Mouse (Mus musculus) E14TG2a.4 (cell line): ENCODE measurements at regions not wholly inside any gene's neighbourhood (a gene's known extent, or its start where the extent isn't known, plus 50 kb on each side); places are given as distances from the start of the nearest gene placed in this dataset.

Source experiments
- H3K27me3 ChIP-seq: 2 replicates; pipeline ENCODE4 v1.6.1; 2014; ENCODE audit warnings: low read length, control low read depth; ENCODE audit not compliant: insufficient read depth
- H3K36me3 ChIP-seq: 2 replicates; pipeline ENCODE4 v1.6.1; 2014; ENCODE audit warnings: low read length, control low read depth; ENCODE audit not compliant: insufficient read depth
- H3K4me1 ChIP-seq: replicated peaks from 2 replicates; pipeline ENCODE4 v1.6.1; 2014; ENCODE audit warnings: low read depth, low read length, control low read depth
- H3K4me3 ChIP-seq: replicated peaks from 2 replicates; pipeline ENCODE4 v1.5.1; 2014; ENCODE audit warnings: mild to moderate bottlenecking, low read length
- H3K9me3 ChIP-seq: 2 replicates; pipeline ENCODE4 v1.6.1; 2014; ENCODE audit warnings: low read length, control low read depth
- CTCF ChIP-seq: conservative IDR thresholded peaks from 2 replicates; pipeline ENCODE4 v1.5.1; 2014; ENCODE audit warnings: low read length
- NANOG ChIP-seq: IDR thresholded peaks from 2 replicates; pipeline ENCODE4 v1.6.1; 2014; ENCODE audit warnings: borderline replicate concordance, low read length, mixed read lengths
- POU5F1 ChIP-seq: IDR thresholded peaks from 2 replicates; pipeline ENCODE4 v1.6.1; 2014; ENCODE audit warnings: low read length, borderline replicate concordance

DNA sequence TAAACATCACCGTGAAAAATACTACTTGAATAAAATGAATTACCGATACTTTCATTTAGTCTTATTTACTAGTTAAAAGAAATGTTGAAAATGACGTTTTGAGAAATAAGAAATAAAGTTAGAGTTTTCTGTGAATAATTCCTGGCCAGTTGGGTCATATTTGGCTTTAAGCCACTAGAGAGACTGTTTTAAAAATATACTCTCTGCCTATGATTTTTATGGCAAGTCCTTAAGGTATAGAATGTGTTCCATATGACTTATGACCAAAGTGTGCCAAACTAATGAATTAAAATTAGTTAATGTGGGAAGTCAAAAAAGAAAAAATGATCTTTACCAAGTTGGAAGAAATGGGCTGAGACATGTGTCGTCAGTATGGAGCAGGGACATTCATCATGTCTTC is 354.2 kb upstream of the Col3a1 start:
- no peak for TF ChIP-seq NANOG
- no peak for TF ChIP-seq POU5F1
- TF ChIP-seq CTCF, result no peak
- Histone ChIP-seq H3K36me3 (no peaks in the 10 kb centered on the region), H3K27me3 (no peaks in the 10 kb centered on the region), H3K9me3 (no peaks in the 10 kb centered on the region), H3K4me1 (no peaks in the 10 kb centered on the region), H3K4me3 (no peak overlapping the region)

DNA sequence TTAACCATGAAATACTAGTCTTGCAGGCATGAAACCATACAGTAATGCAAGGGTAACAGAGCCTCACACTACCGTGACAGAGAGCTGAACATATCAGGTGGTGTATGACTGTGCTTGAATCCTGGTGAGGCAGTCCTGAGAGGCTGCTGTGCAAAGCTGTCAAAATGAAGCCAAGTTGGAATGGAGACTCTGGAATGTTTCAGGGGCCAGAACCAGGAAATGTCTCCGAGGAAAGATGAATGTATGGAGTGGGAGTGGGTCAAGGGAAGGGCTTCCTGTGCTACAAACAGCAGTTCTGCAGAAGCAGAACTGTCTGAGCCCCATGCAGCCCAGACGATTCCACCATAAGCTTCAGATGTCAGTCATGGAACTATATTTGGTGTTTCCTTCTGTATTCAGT is 324.2 kb upstream of the Col3a1 start:
- H3K4me3 ChIP-seq, result no peak overlapping the region
- no peaks in the 10 kb centered on the region for H3K27me3 ChIP-seq
- no peaks in the 10 kb centered on the region; the same call in 1 of the 2 replicates for H3K4me1 ChIP-seq
- no peaks in the 10 kb centered on the region; the same call in 1 of the 2 replicates for H3K9me3 ChIP-seq
- TF ChIP-seq CTCF (no peak), NANOG (no peak), POU5F1 (no peak)
- H3K36me3 ChIP-seq, result no peaks in the 10 kb centered on the region

DNA sequence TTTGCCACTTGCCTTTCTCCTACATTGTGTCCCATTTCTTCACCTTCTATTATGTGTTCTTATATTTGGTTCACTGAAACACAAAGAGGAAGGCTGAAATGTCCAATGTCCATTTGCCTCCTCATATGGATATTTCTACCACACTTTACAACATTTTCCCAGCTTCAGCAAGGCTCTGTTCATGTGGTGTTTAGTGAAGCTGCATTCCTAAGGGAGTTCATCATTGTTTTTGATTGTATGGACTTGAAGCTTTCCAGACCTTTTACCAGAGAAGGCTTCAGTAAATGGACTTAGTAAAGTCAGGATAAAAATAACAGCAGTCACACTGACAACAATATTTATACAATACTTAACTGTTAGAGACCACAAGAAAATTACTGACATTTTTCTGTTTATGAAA is 290.8 kb upstream of the Col3a1 start:
- H3K36me3 ChIP-seq, result no peaks in the 10 kb centered on the region
- TF ChIP-seq POU5F1, result no peak
- no peak for TF ChIP-seq NANOG
- no peak for TF ChIP-seq CTCF
- H3K4me3 ChIP-seq, result no peak overlapping the region
- H3K4me1 ChIP-seq, result no peaks in the 10 kb centered on the region
- H3K9me3 ChIP-seq, result peaks cover 1% of the 10 kb centered on the region; the same call in 1 of the 2 replicates
- no peaks in the 10 kb centered on the region for H3K27me3 ChIP-seq

DNA sequence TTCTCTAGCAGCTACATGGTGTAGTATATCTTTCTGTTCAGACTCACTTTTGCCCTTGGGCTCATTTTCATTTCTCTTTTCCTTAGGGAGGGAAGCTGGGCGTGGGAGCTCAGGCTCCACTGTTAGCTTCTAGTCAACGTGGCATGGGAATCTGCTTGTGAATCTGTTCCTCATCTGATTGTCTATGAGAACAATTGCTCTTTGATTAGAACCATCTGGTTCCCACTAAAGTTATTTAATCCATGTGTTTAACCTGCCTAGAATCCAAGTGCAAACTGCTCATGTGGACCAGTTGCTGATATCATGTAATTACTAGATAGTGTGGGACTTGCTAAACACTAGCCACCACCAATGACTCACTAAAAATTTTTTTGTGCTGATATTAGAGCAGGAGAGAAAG is 290.1 kb upstream of the Col3a1 start:
- TF ChIP-seq CTCF (no peak), NANOG (no peak), POU5F1 (no peak)
- no peak overlapping the region for H3K4me3 ChIP-seq
- peaks cover 6% of the 10 kb centered on the region; the same call in 1 of the 2 replicates for H3K9me3 ChIP-seq
- H3K4me1 ChIP-seq, result no peaks in the 10 kb centered on the region
- no peaks in the 10 kb centered on the region for H3K36me3 ChIP-seq
- H3K27me3 ChIP-seq, result no peaks in the 10 kb centered on the region

DNA sequence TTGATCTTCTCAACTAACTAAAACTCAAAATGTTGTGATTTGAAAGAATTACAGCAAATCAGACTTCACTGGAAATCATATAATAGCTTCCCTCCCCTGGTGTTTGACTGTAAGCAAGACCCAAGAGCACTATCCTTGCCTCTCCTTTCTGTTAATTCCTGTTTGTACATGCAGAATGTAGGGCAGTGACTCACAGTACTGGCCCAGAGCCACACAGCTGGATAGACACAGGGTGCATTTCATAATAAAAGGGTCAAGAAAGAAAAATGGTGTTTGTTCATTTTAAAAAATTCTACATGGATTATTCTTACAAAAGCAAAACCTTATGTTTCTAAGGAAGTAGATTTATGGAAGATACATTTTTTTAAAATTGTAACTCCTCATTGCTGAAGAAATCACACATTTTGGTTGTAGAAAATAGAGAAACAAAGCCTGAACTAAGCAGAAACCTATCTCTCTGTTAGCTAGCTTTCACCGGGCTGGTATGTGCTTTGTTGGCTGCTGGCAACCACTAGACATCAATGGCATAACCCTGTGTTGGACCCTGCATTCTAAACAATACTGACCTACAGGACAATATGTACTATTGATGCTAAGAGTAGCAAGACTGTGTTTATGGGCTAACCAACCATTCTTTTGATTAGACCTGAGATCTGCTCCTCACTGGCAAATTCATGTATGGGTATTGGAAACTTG is 289.0 kb upstream of the Col3a1 start:
- no peaks in the 10 kb centered on the region for H3K36me3 ChIP-seq
- TF ChIP-seq POU5F1 (no peak), NANOG (no peak)
- H3K4me1 ChIP-seq, result no peaks in the 10 kb centered on the region
- H3K4me3 ChIP-seq, result no peak overlapping the region
- no peaks in the 10 kb centered on the region for H3K27me3 ChIP-seq
- H3K9me3 ChIP-seq, result peaks cover 6% of the 10 kb centered on the region; the same call in 1 of the 2 replicates

DNA sequence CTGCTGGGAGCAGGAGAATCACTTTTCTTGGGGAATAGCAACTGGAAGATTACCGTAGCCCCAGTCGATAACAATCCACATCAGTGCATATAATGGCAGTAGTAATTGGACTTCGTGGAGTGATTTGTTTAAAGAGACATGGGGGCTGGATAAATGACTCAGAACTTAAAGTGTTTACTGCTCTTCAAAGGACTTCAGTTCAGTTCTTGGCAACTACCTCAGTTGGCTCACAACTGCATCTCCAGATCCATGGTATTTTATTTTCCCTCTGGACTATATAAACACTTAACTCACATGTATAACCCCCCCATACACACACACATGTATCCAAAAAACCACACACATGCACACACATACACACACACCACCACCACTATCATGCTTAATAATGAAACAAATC is 288.0 kb upstream of the Col3a1 start:
- H3K36me3 ChIP-seq, result no peaks in the 10 kb centered on the region
- TF ChIP-seq POU5F1 (no peak), NANOG (no peak), CTCF (no peak)
- H3K4me1 ChIP-seq, result no peaks in the 10 kb centered on the region
- peaks cover 6% of the 10 kb centered on the region; the same call in 1 of the 2 replicates for H3K9me3 ChIP-seq
- H3K27me3 ChIP-seq, result no peaks in the 10 kb centered on the region
- H3K4me3 ChIP-seq, result no peak overlapping the region

DNA sequence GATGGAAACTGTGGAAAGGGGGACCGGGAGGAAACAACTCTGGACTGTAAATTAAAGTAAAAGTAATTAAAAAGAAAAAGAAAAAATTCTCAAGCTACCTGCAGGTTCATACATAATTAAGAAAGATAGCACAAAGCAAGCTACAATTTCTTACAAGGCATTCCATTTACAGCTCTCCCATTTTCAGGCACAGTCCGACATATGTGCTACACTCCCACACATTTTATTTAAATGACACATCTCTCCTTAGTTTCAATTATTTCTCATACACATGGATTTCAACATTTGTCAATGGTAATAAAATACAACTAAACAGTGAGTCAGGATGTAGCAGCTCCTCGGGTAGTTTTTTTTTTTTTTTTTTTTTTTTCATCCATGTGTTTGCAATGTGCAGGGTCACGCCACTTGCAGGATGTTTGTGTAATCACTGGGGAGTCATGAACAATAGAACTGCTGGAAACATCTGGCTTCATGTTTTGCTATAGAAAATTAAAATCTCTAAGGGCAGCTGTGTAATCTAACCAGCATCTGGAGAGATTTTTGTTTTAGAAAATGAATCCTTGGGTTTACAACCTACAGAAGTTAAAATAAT is 279.8 kb upstream of the Col3a1 start:
- Histone ChIP-seq H3K36me3 (no peaks in the 10 kb centered on the region), H3K27me3 (no peaks in the 10 kb centered on the region), H3K4me1 (no peaks in the 10 kb centered on the region), H3K9me3 (no peaks in the 10 kb centered on the region), H3K4me3 (no peak overlapping the region)
- TF ChIP-seq NANOG, result no peak
- no peak for TF ChIP-seq CTCF
- no peak for TF ChIP-seq POU5F1

DNA sequence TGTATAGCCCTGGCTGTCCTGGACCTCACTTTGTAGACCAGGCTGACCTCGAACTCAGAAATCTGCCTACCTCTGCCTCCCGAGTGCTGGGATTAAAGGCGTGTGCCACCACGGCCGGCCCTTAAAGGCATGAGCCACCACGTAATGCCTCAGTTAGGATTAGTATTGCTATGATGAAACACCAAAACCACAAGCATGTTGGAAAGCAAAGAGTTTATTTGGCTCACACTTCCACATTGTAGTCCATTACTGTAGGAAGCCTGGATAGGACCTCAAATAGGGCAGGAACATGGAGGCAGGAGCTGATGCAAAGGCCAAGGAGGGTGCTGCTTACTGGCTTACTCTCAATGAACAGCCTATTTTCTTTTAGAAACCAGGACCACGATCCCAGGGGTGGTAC is 278.0 kb upstream of the Col3a1 start:
- no peak overlapping the region for H3K4me3 ChIP-seq
- TF ChIP-seq CTCF, result no peak
- TF ChIP-seq POU5F1, result no peak
- no peaks in the 10 kb centered on the region for H3K4me1 ChIP-seq
- no peaks in the 10 kb centered on the region for H3K9me3 ChIP-seq
- no peaks in the 10 kb centered on the region for H3K27me3 ChIP-seq
- no peaks in the 10 kb centered on the region for H3K36me3 ChIP-seq

DNA sequence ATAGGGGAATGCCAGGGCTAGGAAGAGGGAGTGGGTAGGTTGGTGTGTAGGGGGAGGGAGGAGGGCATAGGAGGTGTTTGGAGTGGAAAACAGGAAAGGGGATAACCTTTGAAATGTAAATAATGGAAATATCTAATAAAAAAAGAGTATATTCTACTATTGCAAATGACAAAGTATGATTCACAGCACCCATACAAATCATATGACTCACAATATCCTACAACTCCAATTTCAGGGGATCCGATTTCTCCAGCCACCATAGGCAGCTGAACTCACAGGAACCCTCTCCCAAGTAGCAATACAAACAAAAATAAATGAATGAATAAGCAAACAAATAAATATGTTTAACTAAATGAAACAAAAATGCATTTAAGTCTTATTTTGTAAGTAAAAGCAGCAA is 270.0 kb upstream of the Col3a1 start:
- TF ChIP-seq CTCF (no peak), POU5F1 (no peak), NANOG (no peak)
- Histone ChIP-seq H3K9me3 (no peaks in the 10 kb centered on the region), H3K4me1 (no peaks in the 10 kb centered on the region), H3K4me3 (no peak overlapping the region), H3K27me3 (no peaks in the 10 kb centered on the region), H3K36me3 (no peaks in the 10 kb centered on the region)
